Mouse (Mus musculus): Measurements from ENCODE around the gene Mapkap1. TPM values are rescaled to one million over a fixed set of nuclear protein-coding genes. Genes with fewer than 3 reads are reported as not detected.
A peak's percentile ranks its signal among the peaks of the same experiment; 100 is the strongest.

Gene Mapkap1
- polyA plus RNA-seq, 1 experiment from 2014 or later, result 74.6 TPM

DNA sequence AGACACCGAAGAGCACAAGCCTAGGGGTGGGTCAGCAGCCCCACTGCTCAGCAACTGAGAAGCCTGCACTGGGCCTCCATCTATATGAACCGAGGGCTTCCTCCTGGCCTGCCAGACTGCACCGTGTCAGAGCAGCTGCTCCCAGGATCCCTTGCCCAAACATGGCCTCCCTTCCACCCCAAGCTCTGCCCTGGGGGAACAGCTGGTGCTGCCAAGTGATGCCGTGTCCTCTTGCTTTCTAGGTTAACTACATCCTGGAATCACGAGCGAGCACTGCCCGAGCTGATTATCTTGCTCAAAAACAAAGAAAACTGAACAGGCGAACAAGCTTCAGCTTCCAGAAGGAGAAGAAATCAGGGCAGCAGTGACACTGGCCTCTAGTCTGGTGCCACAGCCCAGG lies 216.6 kb downstream of the Mapkap1 start:
- 82% methylated on average over 8 of the region's 8 CpGs for WGBS
- H3K4me2 ChIP-seq (ENCODE audit: low read depth, low read length), result no peak overlapping the region
- H3K4me3 ChIP-seq (ENCODE audit: low read length), result no peak overlapping the region
- H3K9ac ChIP-seq (ENCODE audit: low read length), result no peak overlapping the region
- no peak overlapping the region for H3K27ac ChIP-seq (ENCODE audit: low read length)
- ATAC-seq (ENCODE audit: low read depth), result no peak
- H3K27me3 ChIP-seq (ENCODE audit: control insufficient read depth, insufficient read depth, low read depth, low read length), result no peaks in the 10 kb centered on the region
- 0 out of 2 replicates have a peak, but pooled peaks cover 4% of the 10 kb centered on the region for H3K36me3 ChIP-seq (ENCODE audit: control insufficient read depth, insufficient read depth, low read length)
- no peaks in the 10 kb centered on the region for H3K9me3 ChIP-seq (ENCODE audit: control insufficient read depth, low read length)
- H3K4me1 ChIP-seq (replicated peaks; ENCODE audit: control insufficient read depth, insufficient read depth, low read length), result peaks cover 16% of the 10 kb centered on the region

DNA sequence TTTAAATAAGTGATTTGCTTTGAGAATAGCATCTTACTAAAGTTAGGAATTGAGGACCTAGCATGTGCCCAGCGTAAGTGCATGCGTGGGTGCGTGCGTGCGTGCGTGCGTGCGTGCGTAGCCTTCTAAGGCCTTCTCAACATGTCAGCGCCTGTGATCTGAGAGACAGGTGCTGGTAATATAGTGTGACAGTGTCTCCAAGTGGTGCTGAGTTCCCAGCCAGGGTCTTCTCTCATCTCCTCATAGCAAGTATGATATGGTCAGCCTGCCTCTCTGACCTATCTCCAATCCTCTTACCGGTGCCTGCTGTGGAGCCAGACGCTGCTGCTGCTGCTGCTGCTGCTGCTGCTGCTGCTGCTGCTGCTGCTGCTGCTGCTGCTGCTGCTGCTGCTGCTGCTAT lies 217.5 kb downstream of the Mapkap1 start:
- no peak overlapping the region for H3K4me2 ChIP-seq (ENCODE audit: low read depth, low read length)
- no peak overlapping the region for H3K4me3 ChIP-seq (ENCODE audit: low read length)
- no peak for ATAC-seq (ENCODE audit: low read depth)
- no peaks in the 10 kb centered on the region for H3K9me3 ChIP-seq (ENCODE audit: control insufficient read depth, low read length)
- H3K27ac ChIP-seq (ENCODE audit: low read length), result no peak overlapping the region
- 94% methylated on average over 12 of the region's 12 CpGs for WGBS
- H3K9ac ChIP-seq (ENCODE audit: low read length), result no peak overlapping the region
- no peaks in the 10 kb centered on the region for H3K27me3 ChIP-seq (ENCODE audit: control insufficient read depth, insufficient read depth, low read depth, low read length)
- peaks cover 25% of the 10 kb centered on the region for H3K4me1 ChIP-seq (replicated peaks; ENCODE audit: control insufficient read depth, insufficient read depth, low read length)
- H3K36me3 ChIP-seq (ENCODE audit: control insufficient read depth, insufficient read depth, low read length), result 0 out of 2 replicates have a peak, but pooled peaks cover 4% of the 10 kb centered on the region

DNA sequence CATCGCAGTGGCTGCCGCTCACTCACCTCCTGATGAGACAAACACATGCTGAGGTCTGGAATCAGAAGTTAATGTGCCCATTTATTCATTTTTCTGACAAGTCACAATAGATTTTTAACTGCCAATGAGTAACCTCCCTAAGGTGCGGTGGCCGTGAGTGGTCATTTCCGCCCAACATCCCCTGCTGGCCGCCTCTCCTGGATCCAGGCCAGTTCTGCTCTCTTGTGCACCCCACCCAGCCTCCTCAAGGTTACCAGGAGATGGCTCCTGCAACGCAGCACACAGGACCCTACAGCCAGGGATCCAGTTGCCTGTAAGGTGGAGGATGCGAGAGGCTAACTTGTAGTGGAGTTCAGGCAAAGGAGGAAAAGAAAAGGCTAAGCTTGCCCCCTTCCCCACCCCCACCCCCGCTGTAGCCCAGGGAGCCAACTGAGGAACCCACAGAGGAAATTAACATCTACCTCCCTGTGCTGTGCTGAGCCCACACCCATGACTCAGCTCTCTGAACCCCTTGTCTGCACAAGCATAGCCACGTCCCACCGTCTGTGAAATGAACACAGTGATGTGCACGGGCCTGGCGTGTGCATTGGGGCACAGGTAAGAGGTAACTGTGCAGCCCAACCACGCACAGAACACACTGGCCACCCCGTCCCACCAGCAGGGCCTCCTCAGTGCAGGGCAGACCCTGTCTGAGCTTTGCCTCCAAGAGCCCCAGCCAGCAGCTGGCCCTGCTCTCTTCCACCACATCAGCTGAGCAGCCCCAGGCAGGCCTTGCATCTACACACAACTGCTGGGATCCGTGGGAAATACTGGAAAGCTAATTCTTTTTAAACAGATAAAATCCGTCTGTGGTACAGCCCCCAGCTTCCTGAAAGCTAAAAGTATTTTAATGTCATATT lies 221.0 kb downstream of the Mapkap1 start:
- no peak overlapping the region for H3K4me2 ChIP-seq (ENCODE audit: low read depth, low read length)
- no peak overlapping the region for H3K4me3 ChIP-seq (ENCODE audit: low read length)
- H3K36me3 ChIP-seq (ENCODE audit: control insufficient read depth, insufficient read depth, low read length), result 0 out of 2 replicates have a peak, but pooled peaks cover 2% of the 10 kb centered on the region
- H3K4me1 ChIP-seq (replicated peaks; ENCODE audit: control insufficient read depth, insufficient read depth, low read length), result peaks cover 25% of the 10 kb centered on the region
- WGBS, result 50% methylated on average over 17 of the region's 17 CpGs
- H3K27me3 ChIP-seq (ENCODE audit: control insufficient read depth, insufficient read depth, low read depth, low read length), result no peaks in the 10 kb centered on the region
- H3K9ac ChIP-seq (ENCODE audit: low read length), result no peak overlapping the region
- peak; percentile 93 for ATAC-seq (ENCODE audit: low read depth)
- H3K9me3 ChIP-seq (ENCODE audit: control insufficient read depth, low read length), result no peaks in the 10 kb centered on the region
- peak overlapping the region; percentile 60; the same call in 1 of the 2 replicates for H3K27ac ChIP-seq (ENCODE audit: low read length)

DNA sequence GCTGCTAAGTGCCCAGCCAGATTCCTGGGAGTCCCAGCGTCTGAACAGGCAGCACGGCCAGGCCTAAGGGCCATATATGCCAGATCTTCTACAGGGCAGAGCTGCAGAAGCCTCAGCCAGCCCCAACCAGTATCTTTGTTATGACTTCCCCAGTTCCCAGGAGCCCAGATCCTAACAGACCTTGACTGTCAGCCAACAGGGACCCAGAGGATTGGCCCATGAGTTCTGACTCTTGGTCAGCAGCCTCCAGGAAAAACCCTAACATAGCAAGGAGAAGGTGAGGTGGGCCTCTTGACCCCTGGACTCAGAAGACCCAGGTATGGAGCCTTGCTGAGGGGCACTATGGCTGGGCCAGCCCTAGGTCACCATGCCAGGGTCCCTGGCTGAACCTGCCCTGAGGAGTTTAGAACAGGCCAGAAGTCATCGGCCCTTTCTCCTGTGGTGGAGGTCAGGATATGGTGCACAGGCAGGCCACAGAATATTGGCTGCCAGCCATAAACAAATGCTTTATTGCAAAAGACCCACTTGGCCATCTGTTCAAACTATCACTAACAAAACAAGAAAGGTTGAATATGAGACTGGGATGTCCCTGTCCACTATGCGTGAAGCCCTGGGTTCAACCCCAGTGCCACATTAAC lies 222.5 kb downstream of the Mapkap1 start:
- H3K36me3 ChIP-seq (ENCODE audit: control insufficient read depth, insufficient read depth, low read length), result no peaks in the 10 kb centered on the region
- H3K27me3 ChIP-seq (ENCODE audit: control insufficient read depth, insufficient read depth, low read depth, low read length), result no peaks in the 10 kb centered on the region
- no peak for ATAC-seq (ENCODE audit: low read depth)
- H3K9ac ChIP-seq (ENCODE audit: low read length), result peak overlapping the region; percentile 5; the same call in 1 of the 2 replicates
- no peak overlapping the region for H3K4me2 ChIP-seq (ENCODE audit: low read depth, low read length)
- no peaks in the 10 kb centered on the region for H3K9me3 ChIP-seq (ENCODE audit: control insufficient read depth, low read length)
- 48% methylated on average over 4 of the region's 4 CpGs for WGBS
- peak overlapping the region; percentile 60 for H3K27ac ChIP-seq (ENCODE audit: low read length)
- peaks cover 25% of the 10 kb centered on the region for H3K4me1 ChIP-seq (replicated peaks; ENCODE audit: control insufficient read depth, insufficient read depth, low read length)
- H3K4me3 ChIP-seq (ENCODE audit: low read length), result no peak overlapping the region

DNA sequence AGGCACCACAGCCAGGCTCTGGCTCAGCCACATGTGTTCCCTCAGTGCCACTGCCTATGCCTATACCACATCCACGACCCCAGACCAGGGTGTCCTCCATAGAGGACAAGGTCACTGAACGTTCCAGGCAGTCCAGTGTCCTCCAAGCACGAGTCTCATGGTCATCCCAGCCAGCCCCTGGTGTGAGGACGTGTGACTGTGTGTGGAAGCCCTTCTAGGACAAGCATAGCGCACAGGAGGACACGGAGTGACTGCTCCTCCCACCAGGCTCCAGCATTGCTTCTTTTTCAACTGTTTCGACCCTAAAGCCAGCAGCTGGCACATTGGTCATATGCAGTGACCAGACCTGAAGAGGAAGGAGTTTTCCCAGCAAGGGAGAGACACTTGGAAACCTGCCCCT lies 223.2 kb downstream of the Mapkap1 start:
- Histone ChIP-seq H3K27me3 (ENCODE audit: control insufficient read depth, insufficient read depth, low read depth, low read length) (no peaks in the 10 kb centered on the region), H3K36me3 (ENCODE audit: control insufficient read depth, insufficient read depth, low read length) (no peaks in the 10 kb centered on the region), H3K9ac (ENCODE audit: low read length) (no peak overlapping the region), H3K4me3 (ENCODE audit: low read length) (no peak overlapping the region), H3K9me3 (ENCODE audit: control insufficient read depth, low read length) (no peaks in the 10 kb centered on the region), H3K4me1 (replicated peaks; ENCODE audit: control insufficient read depth, insufficient read depth, low read length) (peaks cover 25% of the 10 kb centered on the region), H3K4me2 (ENCODE audit: low read depth, low read length) (no peak overlapping the region), H3K27ac (ENCODE audit: low read length) (no peak overlapping the region)
- 72% methylated on average over 7 of the region's 7 CpGs for WGBS
- no peak for ATAC-seq (ENCODE audit: low read depth)

DNA sequence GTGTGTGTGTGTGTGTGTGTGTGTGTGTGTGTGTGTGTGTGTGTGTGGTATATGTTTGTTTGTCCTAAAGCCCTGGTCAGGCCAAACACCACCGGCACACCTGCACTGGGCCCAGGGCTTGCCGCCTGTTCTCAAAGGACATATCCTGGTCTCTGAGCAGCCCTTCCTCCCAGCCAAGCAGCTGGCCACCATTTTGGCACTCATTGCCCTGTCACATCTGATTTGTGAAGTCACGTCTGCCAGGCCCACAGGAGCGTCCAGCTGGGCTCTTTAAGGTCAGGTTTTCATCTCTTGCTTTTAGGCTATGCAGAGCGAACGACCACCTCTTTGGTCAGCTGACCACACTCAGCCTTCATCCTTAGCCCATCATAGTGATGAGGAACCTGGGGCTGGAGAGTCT lies 223.9 kb downstream of the Mapkap1 start:
- H3K27ac ChIP-seq (ENCODE audit: low read length), result no peak overlapping the region
- ATAC-seq (ENCODE audit: low read depth), result no peak
- H3K27me3 ChIP-seq (ENCODE audit: control insufficient read depth, insufficient read depth, low read depth, low read length), result no peaks in the 10 kb centered on the region
- H3K4me2 ChIP-seq (ENCODE audit: low read depth, low read length), result no peak overlapping the region
- H3K4me3 ChIP-seq (ENCODE audit: low read length), result no peak overlapping the region
- no peaks in the 10 kb centered on the region for H3K36me3 ChIP-seq (ENCODE audit: control insufficient read depth, insufficient read depth, low read length)
- WGBS, result 83% methylated on average over 6 of the region's 6 CpGs
- H3K9me3 ChIP-seq (ENCODE audit: control insufficient read depth, low read length), result no peaks in the 10 kb centered on the region
- H3K4me1 ChIP-seq (replicated peaks; ENCODE audit: control insufficient read depth, insufficient read depth, low read length), result peaks cover 25% of the 10 kb centered on the region
- H3K9ac ChIP-seq (ENCODE audit: low read length), result no peak overlapping the region

DNA sequence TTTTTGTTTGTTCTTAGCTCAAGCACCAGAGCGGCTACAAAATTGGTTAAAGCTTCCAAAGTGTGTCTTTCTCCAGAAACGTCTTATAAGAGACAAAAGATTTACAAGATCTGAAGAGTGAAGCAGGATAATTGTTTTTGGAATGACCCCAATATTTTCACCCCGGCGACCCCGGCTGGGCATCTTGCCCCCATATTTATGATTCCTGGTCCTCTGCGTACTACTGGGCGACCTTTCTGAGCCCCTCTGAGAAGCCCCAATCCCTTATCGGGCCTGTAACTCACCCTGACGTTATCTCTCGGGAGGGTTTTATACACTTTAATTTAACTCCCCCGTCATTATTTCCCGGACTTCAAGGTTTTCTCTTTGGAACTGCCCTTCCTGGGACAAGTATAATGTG lies 225.5 kb downstream of the Mapkap1 start:
- ATAC-seq (ENCODE audit: low read depth), result no peak
- H3K9ac ChIP-seq (ENCODE audit: low read length), result no peak overlapping the region
- H3K4me1 ChIP-seq (replicated peaks; ENCODE audit: control insufficient read depth, insufficient read depth, low read length), result peaks cover 21% of the 10 kb centered on the region
- no peak overlapping the region for H3K4me2 ChIP-seq (ENCODE audit: low read depth, low read length)
- no peak overlapping the region for H3K4me3 ChIP-seq (ENCODE audit: low read length)
- H3K36me3 ChIP-seq (ENCODE audit: control insufficient read depth, insufficient read depth, low read length), result no peaks in the 10 kb centered on the region
- WGBS, result 62% methylated on average over 12 of the region's 12 CpGs
- no peaks in the 10 kb centered on the region for H3K9me3 ChIP-seq (ENCODE audit: control insufficient read depth, low read length)
- H3K27ac ChIP-seq (ENCODE audit: low read length), result no peak overlapping the region
- H3K27me3 ChIP-seq (ENCODE audit: control insufficient read depth, insufficient read depth, low read depth, low read length), result no peaks in the 10 kb centered on the region

DNA sequence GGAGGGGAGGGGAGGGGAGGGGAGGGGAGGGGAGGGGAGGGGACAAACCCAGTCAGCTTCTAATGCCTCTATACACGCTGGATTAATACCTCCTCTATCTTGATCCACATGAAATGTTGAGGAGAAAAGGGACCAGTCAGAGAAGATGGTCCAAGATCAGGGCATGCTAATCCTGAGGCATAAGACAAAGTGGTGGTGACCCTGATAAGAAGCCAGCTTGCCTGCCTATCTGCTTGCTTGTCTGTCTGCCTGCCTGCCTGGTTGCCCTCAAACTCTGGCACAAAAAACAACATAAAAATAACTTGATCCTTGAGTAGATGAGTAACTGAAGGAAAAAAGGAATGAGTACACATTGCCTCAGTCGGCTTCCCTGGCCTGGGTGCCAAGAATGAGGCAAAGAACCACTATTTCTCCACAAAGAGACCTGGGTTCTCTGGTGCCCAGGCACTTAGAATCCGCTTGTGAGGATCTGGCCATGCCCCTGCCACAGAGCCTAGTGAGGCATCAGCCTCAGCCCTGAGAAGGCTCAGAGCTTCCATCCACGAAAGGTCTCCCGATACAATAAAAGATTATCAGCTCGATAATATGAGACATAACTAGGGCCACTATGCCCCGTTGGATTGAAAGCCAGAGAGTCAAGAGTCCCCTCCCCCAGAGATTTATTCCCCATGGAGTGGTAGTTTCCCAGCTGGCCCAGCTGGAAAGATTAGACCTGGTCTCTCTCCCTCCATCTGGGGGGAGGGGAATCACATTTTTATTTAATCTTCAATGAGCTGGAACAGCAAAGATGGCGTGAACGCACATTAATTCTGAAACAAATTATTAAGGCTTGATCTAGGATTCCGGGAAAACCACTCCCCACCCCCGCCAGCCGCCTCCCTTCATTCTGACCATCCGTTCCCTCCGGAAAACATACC lies 228.9 kb downstream of the Mapkap1 start:
- WGBS, result 70% methylated on average over 14 of the region's 14 CpGs
- H3K4me2 ChIP-seq (ENCODE audit: low read depth, low read length), result no peak overlapping the region
- no peak for ATAC-seq (ENCODE audit: low read depth)
- H3K27me3 ChIP-seq (ENCODE audit: control insufficient read depth, insufficient read depth, low read depth, low read length), result no peaks in the 10 kb centered on the region
- H3K9me3 ChIP-seq (ENCODE audit: control insufficient read depth, low read length), result no peaks in the 10 kb centered on the region
- no peaks in the 10 kb centered on the region for H3K36me3 ChIP-seq (ENCODE audit: control insufficient read depth, insufficient read depth, low read length)
- no peak overlapping the region for H3K4me3 ChIP-seq (ENCODE audit: low read length)
- H3K27ac ChIP-seq (ENCODE audit: low read length), result no peak overlapping the region
- peaks cover 3% of the 10 kb centered on the region; the same call in 1 of the 2 replicates for H3K4me1 ChIP-seq (replicated peaks; ENCODE audit: control insufficient read depth, insufficient read depth, low read length)
- H3K9ac ChIP-seq (ENCODE audit: low read length), result no peak overlapping the region

Measured in lung, embryonic 16.5 days (tissue).